9 mouse cellular contexts compared by ENCODE assay signal in genomic region chr3:84744707-84745106, GRCm38 (mm10).
DNase-seq lines count a peak whose midpoint lies in the region; ATAC-seq lines count a peak whose summit lies in the region.
"Had no signal": no experiment of that assay in that cellular context is flagged by ENCODE, and none has a peak within 500 bp of the region (broad histone marks: within the 10 kb centered on the region; RNA-seq: fewer than 3 reads in every experiment).

No protein-coding gene starts in this region.

- H3K9me3 ChIP-seq in kidney, embryonic 14.5 days (ENCODE audit: control insufficient read depth, low read length), result no peaks in the 10 kb centered on the region
- no peaks in the 10 kb centered on the region for H3K9me3 ChIP-seq in limb, embryonic 10.5 days (replicated peaks)
- H3K9me3 ChIP-seq in stomach, embryonic 14.5 days (ENCODE audit: control insufficient read depth, low read depth, low read length), result no peaks in the 10 kb centered on the region

- WGBS in kidney, embryonic 14.5 days, result 25% methylated on average over 13 of the region's 13 CpGs
- WGBS in limb, embryonic 10.5 days, result 58% methylated on average over 13 of the region's 13 CpGs
- WGBS in stomach, embryonic 14.5 days, result 43% methylated on average over 13 of the region's 13 CpGs

- no peaks in the 10 kb centered on the region for H3K36me3 ChIP-seq in kidney, embryonic 14.5 days (ENCODE audit: control insufficient read depth, insufficient read depth, low read length)
- H3K36me3 ChIP-seq in limb, embryonic 10.5 days, result no peaks in the 10 kb centered on the region
- no peaks in the 10 kb centered on the region for H3K36me3 ChIP-seq in stomach, embryonic 14.5 days (ENCODE audit: control insufficient read depth, insufficient read depth, low read length)

- 0 out of 2 replicates have a peak, but pooled peaks have one; percentile 26 for ATAC-seq in kidney, embryonic 14.5 days (ENCODE audit: low FRiP score, low TSS enrichment)
- ATAC-seq in stomach, embryonic 14.5 days (ENCODE audit: insufficient number of reproducible peaks, insufficient read depth, low FRiP score, low read depth), result peak; percentile 24; the same call in 1 of the 2 replicates

- peaks cover 4% of the 10 kb centered on the region for H3K27me3 ChIP-seq in kidney, embryonic 14.5 days (ENCODE audit: control insufficient read depth, insufficient read depth, low read length)
- H3K27me3 ChIP-seq in limb, embryonic 10.5 days (ENCODE audit: low read depth, poor library complexity, severe bottlenecking), result no peaks in the 10 kb centered on the region
- no peaks in the 10 kb centered on the region for H3K27me3 ChIP-seq in stomach, embryonic 14.5 days (ENCODE audit: control insufficient read depth, insufficient read depth, low read length)

- DNase-seq in kidney, adult 9 months, result no peak
- DNase-seq in gastrocnemius, postnatal 4 days (ENCODE audit: low spot score in 2 of 2), result peak; percentile 23 to 25
- no peak for DNase-seq in limb, embryonic 10.5 days (ENCODE audit: low spot score)
- no peak for DNase-seq in spleen, postnatal 10 days (ENCODE audit: low spot score in 2 of 2)
- DNase-seq in left cerebral cortex, postnatal 25 days (ENCODE audit: low spot score in 2 of 2), result no peak
- DNase-seq in frontal cortex, postnatal 10 days (ENCODE audit: low spot score in 2 of 2), result no peak

- H3K9ac ChIP-seq in kidney, embryonic 14.5 days (ENCODE audit: low read depth, low read length), result no peak overlapping the region
- H3K9ac ChIP-seq in stomach, embryonic 14.5 days (replicated peaks; ENCODE audit: low read depth, low read length), result no peak overlapping the region

- H3K4me3 ChIP-seq in kidney, embryonic 14.5 days (ENCODE audit: low read length), result no peak overlapping the region
- H3K4me3 ChIP-seq in limb, embryonic 10.5 days, result no peak overlapping the region
- H3K4me3 ChIP-seq in stomach, embryonic 14.5 days (ENCODE audit: low read depth, low read length), result no peak overlapping the region

- H3K4me2 ChIP-seq in kidney, embryonic 14.5 days (replicated peaks; ENCODE audit: low read depth, low read length), result no peak overlapping the region; the same call in 1 of the 2 replicates
- no peak overlapping the region for H3K4me2 ChIP-seq in stomach, embryonic 14.5 days (replicated peaks; ENCODE audit: low read depth, low read length)
- H3K4me2 ChIP-seq: liver, embryonic 11.5 days had no signal

- no peak overlapping the region for H3K27ac ChIP-seq in kidney, embryonic 14.5 days (ENCODE audit: low read depth, low read length)
- H3K27ac ChIP-seq in limb, embryonic 10.5 days, result 0 out of 2 replicates have a peak overlapping the region, but pooled peaks have one; percentile 26
- peak overlapping the region; percentile 77; the same call in 1 of the 2 replicates for H3K27ac ChIP-seq in stomach, embryonic 14.5 days (ENCODE audit: low read length)

- intact Hi-C loops in left cerebral cortex, postnatal 25 days (cut with DNase I), result no loop called here

- peaks cover 8% of the 10 kb centered on the region; the same call in 1 of the 2 replicates for H3K4me1 ChIP-seq in kidney, embryonic 14.5 days (ENCODE audit: control insufficient read depth, insufficient read depth, low read length)
- H3K4me1 ChIP-seq in limb, embryonic 10.5 days, result peaks cover 18% of the 10 kb centered on the region
- peaks cover 9% of the 10 kb centered on the region; the same call in 1 of the 2 replicates for H3K4me1 ChIP-seq in stomach, embryonic 14.5 days (ENCODE audit: control insufficient read depth, insufficient read depth, low read length)

Comparison
In these comparisons a context has a peak if more than half of its experiments do, and no peak if none do; other contexts are left out.
1. DNase-seq: peak in gastrocnemius, postnatal 4 days (2 of 2); none in kidney, adult 9 months (single experiment), limb, embryonic 10.5 days (single experiment), spleen, postnatal 10 days (0 of 2), left cerebral cortex, postnatal 25 days (0 of 2) and frontal cortex, postnatal 10 days (0 of 2).